ENCODE assay signal across 10 mouse cellular contexts in the genomic region with DNA sequence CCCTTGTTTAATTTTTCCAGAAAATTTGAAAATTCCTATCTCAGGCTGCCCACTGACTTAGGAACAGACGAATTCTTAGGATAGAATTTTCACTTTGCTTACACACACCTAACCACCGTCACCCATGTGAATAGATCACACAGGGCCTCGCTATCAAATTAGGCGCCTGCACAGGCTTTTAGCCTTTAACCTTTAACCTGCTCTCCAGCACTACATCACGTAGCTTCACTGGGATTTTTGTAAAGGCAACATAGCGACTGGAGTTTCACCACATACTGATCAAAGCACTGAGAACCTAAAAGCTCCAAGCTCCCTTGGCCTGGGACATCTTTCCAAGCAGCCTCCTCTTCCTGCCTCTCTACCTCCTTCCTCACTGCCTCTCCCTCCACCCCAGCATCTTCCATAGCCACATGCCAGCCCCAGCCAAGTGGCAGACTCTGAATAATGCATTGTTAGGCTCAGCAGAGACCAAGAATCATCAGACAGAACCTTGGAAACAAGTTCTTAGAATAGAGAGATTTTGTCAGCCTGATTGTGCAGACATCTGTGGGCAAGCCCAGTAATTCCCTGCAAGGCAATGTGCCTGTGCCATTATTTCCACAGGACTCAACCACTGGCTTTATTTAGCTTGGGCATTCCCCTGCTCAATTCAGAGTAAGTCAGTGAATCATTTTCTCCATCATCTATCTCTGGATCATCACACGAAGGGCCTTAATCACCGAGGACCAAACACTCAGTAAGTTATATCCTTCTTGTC. TPM values are rescaled to one million over a fixed set of nuclear protein-coding genes. Genes with fewer than 3 reads are reported as not detected.
A peak's percentile ranks its signal among the peaks of the same experiment; 100 is the strongest.
DNase-seq lines count a peak whose midpoint lies in the region; ATAC-seq lines count a peak whose summit lies in the region.
"Had no signal": no experiment of that assay in that cellular context is flagged by ENCODE, and none has a peak within 500 bp of the region (broad histone marks: within the 10 kb centered on the region; RNA-seq: fewer than 3 reads in every experiment).

No protein-coding gene starts in this region.

- peak; percentile 12 for DNase-seq in left cerebral cortex, adult 11 months (ENCODE audit: low spot score)
- no peak for DNase-seq in left cerebral cortex, postnatal 10 days (ENCODE audit: extremely low spot score in 1 of 2, low spot score in 2 of 2)
- DNase-seq in brain, adult 2 months (ENCODE audit: low read depth, low spot score): peak; percentile 82
- DNase-seq in frontal cortex, postnatal 14 days (ENCODE audit: low spot score in 2 of 2): peak; percentile 17 to 18
- peak; percentile 23 to 44 for DNase-seq in right cerebral cortex, postnatal 10 days (ENCODE audit: low spot score in 2 of 2)
- no peak for DNase-seq in spleen, adult 18-20 months
- DNase-seq in c-Kit-positive CD71-positive TER-119-positive erythroid progenitor cells, embryonic 14.5 days (ENCODE audit: low spot score): no peak
- DNase-seq: cerebellum, postnatal 25 days had no signal

- intact Hi-C loops in left cerebral cortex, postnatal 10 days (cut with DNase I): no loop called here

- no peak for ATAC-seq in cerebellum, adult (ENCODE audit: insufficient number of reproducible peaks, low FRiP score, low TSS enrichment)
- ATAC-seq: inflammation-experienced regulatory T-cells, adult 6 months had no signal

RNA-seq across cellular contexts. Expression of a gene that starts 17.8 kb away (rescaled TPM):
- 10 to 100 TPM; 10.1 to 12.4 TPM for total RNA-seq in left cerebral cortex, postnatal 10 days (2021)

Comparison
In these comparisons a context has a peak if more than half of its experiments do, and no peak if none do; other contexts are left out.
1. DNase-seq: peak in left cerebral cortex, adult 11 months (single experiment), brain, adult 2 months (single experiment), frontal cortex, postnatal 14 days (2 of 2) and right cerebral cortex, postnatal 10 days (2 of 2); none in left cerebral cortex, postnatal 10 days (0 of 2), spleen, adult 18-20 months (0 of 2) and c-Kit-positive CD71-positive TER-119-positive erythroid progenitor cells, embryonic 14.5 days (single experiment).